Mouse (Mus musculus): Measurements from ENCODE around the gene Oit1.

Oit1 gene

DNA sequence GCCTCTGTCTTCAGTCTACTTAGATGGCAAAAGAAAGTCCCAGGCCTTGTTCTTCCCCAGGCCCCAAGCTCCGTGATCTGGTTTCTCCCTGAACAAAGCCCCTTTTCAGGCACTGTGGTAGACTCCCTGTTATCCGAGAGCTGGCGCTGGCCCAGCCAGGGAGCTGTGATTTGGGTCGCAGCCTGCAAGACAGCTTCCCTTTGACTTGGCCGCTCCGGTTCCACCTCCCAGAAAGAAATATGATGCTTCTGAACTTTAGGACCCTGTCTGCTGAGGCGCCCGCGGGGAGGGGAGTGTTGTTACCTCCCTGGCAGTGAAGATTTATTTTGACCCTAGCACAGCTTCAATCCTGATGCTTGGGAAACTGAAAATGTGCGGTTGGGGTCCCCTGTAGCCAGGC is 42.6 kb downstream of the Oit1 start:
- DNase-seq (ENCODE audit: low read depth, low spot score), result peak; percentile 56

DNA sequence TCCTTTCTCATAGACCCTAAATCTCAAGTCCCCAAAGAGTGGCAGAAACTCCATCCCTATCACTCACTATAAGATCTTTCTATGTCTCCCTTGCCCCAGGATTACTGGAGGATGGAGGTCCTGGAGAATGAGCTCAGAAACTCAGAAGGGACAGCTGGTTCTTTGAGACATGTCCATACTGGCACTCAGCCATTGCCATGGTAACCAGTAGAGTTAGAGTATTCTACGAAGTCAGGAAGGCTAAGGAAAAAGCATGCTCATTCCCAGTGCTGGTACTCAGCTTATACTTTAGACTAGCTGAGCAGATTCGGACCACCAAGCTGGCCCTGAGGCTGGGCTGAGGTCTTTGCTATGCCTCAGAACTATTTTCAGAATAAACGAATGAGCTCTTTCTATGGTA is 44.0 kb downstream of the Oit1 start:
- no peak for DNase-seq (ENCODE audit: low read depth, low spot score)

DNA sequence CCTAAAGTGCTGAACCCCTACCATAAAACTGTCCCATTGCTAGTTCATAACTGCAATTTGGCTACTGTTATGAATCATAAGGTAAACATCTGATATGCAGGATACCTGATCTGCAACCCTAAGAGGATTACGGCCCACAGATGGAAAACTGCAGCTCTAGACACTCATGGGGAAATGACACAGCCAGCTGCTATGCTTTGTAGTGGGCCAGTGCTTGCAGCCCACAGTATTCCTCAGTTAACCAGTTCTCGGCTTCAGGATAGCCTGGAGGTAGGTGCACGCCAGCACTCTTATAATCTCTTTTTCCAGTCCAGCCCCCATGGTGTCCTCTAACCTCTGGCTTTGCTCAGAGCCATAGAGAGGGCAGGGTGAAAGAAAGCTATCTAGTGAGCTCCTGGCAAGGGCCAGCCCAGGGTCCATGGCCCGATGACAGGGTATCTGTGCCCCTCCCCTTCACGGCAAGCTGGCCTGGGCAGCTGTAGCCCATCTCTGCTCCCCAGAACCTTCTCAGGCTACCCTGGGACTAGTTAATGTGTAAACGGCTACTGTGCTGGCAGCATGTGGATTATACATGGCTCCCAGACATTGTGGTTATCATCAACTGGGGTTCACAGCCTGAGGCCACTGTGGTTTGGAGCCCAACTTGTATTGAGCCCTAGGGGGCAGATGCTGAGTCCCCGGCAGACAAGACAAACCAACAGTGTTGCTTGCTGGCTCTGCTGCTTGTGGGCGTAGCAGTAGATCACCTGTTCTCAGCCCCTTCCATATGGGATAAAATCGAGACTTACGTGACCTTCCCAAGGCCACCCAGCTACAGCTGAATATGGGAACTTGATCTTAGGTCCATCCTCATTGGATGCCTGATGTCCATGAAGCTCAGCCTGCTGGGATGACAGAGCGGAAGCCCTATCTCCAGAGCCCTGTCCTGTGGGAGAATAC is 46.0 kb downstream of the Oit1 start:
- no peak for DNase-seq (ENCODE audit: low read depth, low spot score)

DNA sequence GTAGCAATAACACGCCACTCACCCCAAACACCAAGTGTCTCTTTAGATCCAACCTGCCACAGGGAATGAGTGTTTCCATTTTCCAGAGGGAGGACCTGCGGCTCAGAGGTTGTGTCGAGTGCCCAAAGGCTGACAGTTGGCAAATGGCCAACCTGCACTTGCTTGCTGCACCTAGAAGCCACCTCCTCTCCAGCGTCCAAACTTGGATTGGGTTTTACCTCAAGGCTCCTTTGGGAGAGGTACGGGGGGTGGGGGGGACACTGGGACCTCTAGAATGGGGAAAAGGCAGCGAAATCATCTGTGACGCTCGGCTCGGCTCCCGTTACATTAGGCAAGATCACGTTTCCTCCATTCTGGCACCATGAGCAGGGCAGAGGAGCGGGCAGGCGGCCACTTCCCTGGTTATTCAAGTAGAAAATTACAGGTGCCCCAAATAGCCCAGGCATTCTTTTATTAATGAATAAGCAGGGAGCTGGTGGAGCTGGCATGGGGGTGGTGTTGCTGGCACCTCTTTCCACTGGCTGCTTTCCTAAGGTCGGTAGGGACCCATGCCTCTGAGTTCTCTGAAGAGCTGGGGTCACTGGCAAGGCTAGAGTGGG is 47.1 kb downstream of the Oit1 start:
- DNase-seq (ENCODE audit: low read depth, low spot score), result no peak

DNA sequence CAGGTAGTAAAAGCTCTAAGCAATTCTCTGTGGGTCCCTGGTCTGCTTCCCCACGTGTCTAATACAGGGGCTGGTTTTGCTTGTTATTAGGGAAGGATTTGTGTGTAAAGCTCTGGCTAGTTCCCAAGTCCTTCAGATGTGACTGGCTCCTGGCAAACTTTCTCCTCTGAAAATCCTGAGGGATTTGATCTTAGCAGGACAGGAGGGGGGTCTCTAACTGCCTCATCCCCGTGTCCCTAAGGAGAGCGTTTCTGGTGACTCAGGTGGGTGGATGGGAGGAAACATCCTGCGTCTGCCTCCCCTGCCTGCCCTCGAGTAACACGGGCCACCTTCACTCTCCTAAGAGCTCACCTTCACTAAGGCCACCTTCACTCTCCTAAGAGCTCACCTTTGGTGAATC is 48.2 kb downstream of the Oit1 start:
- DNase-seq (ENCODE audit: low read depth, low spot score), result no peak

DNA sequence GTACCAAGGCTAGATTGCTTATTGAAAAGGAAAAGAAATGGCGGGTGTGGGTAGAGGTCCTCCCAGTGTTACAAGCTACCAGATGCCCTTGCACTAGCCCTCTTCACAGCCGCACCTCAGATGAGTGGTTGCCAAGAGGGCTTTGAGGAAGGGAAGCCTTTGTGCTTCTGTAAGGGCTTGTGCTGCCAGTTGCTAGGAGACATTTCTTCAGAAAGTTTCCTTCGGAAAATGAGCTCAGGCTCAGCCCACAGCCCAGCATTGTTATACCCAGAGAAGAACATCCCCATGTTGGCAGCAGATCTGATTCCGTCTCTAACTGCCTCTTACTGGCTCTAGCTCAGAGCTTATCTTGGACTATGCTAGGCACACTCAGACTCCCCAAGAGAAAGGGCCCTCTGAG is 49.0 kb downstream of the Oit1 start:
- DNase-seq (ENCODE audit: low read depth, low spot score), result no peak

DNA sequence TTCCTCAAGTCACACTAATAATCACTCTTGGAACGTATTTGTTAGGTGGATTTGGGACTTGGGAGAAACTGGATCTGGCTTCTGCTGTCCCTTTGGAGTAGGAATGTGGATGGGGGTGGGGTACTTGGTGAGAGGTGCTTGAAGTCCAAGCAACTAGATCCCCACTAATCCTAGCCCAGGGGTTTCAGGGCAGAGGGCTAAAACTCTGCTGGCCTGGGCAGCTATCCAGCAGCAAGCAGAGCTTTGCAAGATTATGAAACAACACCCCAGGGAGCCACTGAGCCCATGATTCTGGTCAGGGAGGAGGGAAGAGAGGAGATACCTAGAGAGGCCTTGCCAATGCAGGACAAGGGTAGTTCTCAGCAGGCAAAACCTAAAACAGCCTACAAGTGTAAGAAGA is 51.2 kb downstream of the Oit1 start:
- no peak for DNase-seq (ENCODE audit: low read depth, low spot score)

DNA sequence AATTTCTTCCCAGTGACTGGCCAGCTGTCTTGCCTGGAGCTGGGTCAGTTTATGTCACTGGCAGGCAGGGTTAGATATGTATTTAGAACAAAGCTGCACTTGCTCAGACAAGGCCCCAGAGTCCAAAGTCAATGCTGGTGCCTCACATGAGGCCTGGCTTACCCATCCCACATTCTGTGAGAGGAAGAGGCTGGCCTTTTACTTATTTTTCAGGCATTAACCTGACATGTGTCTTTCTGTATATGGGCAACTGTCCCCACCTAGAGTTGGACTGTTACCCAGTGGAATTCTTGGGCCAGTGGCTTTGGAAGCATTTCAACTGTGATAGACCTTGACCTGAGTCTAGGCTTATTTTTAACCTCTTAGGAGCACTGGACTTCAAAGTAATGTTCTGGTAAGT is 51.6 kb downstream of the Oit1 start:
- DNase-seq (ENCODE audit: low read depth, low spot score), result no peak

DNA sequence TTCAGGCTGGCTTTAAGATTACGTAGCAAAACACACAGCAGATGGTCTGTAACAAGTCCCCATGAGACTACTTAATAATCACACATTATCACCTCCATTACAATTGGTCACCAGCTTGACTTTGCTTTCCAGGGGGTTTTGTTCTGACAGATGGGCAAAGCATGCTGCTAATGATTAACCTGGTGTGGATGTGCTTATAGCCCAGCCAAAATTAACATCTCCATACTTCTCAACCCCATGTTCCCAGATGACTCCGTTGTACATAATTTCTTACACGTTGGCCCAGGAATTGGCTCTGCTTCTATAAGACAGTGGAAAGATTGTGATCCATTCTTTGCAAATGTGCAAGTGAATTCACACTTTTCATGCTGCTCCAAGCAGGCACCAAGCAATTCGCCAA is 52.8 kb downstream of the Oit1 start:
- DNase-seq (ENCODE audit: low read depth, low spot score), result no peak

DNA sequence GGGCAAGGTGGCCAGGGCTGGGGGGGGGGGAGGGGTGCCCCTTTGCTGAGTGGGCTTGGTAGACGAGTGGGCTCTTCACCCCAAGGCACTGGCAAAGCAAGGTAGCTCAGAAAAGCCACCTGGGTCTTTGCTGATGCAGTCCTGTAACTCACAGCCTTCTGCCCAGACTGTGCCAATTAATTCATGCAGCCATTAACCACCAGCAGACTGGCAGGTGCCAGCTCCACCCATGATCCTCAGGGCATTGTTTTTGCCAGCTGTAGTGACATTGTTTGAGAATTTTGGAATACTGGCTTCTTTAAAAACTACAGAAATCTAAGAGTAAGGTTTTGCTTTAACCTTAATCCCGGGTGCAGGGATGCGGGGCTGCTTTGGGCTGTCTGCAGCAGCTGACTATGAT is 58.0 kb downstream of the Oit1 start:
- DNase-seq (ENCODE audit: low read depth, low spot score), result no peak

DNA sequence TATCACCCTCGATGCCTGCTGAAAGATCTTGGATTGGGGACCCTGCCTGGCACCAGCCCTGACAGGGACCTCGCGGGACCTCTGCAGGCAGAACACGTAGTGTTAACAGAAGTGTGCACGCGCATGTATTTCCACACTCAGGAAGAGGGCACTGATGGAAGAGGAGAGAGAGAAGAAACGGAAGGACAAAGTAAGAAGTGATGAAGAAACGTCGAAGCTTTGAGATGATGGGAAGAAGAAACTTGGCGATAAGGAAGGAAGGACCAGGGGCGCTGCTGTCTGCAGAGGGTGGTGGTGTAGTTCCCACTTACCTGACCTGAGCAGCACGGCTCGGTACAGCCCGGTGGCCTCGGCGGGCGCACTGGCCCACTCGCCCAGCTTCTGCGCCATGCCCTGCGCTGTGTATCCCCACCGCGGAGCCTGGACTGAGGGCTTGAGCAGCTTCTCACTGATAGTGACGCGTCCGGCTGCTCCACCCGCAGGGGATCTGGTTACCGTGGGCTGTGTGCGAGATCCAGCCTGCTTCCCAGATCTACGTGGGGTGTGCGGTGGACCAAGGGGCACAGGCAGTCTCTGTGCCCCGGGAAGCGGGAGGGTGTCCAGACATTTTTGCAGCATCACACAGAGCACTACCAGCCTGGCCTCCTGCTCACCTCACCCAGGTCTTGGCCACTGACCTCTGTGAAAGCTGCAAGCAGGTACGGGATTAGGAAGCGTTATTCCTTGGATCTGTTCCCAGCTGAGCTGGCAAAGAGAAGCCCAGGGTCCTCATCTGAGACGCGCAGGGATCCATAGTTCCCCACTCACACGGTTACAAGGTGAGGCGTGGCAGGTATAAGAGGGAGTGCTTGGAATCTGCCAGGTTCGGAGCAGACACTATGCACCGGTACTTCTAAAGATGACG is 61.1 kb downstream of the Oit1 start, which contains the start of gene Fam107a:
Fam107a (minus strand) TSS at position 830 of the 904 bp plus-strand sequence.
- DNase-seq (ENCODE audit: low read depth, low spot score), result no peak

DNA sequence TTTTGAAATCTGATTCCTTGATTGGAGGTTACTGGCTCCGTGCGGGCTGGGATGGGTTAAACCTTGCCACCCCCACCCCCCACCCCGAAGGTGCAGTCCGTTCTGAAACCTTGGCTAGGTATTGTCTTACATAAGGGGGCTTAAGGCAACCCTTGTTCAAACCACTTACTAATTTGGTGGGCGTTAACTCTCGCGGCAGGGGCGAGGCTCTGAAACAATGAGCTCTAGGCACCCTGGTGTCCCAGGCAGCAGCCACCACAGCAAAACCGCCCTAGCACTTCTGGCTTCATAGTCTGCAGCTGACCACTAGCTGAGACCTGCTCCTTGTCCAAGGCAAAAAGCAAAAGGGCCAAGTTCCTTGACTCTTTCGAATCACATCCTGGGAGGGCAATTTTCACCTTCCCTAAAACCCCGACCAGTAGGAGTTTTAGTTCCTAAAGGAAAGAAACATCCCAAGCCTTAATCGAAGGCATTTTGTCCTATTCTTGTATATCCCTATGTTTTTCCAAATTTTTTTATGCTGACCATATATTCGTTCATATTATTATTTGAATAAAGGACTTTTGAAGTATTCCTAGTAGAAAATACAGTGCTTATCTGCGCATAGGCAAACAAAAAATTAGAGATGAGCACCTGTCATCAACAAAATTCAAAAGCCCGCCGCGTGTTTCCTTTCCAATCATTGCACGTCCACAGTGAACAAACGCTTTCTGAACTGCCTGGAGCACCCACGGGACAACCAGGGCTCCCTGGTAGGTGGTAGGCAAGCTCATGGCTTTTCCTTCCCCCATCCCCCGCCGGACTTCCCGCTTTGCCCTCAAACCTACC is 62.0 kb downstream of the Oit1 start:
- DNase-seq (ENCODE audit: low read depth, low spot score), result no peak

DNA sequence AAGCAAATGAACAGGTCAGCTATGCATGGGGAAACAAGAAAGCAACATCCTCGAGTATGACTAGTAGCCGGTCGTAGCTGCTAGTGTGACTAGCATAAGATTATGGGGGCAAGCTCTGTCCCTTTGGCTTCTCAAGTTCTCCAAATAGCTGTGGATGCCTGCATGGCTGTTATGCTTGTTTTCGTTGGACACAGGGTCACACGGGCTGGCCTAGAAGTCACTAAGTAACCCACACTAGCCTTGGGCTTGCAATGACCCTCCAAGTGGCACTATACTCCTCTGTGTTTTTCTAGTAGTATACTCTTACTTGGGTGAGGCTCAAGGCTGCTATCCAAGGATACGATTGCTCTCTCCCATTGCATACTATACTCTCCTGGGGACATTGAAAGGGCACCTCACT is 63.4 kb downstream of the Oit1 start:
- no peak for DNase-seq (ENCODE audit: low read depth, low spot score)

DNA sequence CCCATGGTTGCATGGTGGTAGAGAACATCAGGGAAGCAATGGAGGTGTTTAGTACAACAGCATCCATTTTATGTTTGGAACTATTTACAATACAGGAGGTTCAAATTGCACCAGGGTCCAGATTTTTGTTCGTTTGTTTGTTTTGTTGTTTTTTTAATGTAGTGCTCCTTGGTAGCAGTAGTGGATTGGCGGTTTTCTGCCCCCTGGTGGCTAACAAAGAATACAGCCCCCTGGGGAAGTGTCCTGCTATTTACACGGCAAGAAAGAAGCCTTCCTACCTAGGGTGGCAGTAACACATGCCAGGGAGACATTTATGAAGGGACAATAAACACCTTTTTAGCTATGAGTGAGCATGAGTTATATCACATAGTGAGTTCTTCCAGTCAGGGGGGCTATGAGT is 64.0 kb downstream of the Oit1 start:
- no peak for DNase-seq (ENCODE audit: low read depth, low spot score)

DNA sequence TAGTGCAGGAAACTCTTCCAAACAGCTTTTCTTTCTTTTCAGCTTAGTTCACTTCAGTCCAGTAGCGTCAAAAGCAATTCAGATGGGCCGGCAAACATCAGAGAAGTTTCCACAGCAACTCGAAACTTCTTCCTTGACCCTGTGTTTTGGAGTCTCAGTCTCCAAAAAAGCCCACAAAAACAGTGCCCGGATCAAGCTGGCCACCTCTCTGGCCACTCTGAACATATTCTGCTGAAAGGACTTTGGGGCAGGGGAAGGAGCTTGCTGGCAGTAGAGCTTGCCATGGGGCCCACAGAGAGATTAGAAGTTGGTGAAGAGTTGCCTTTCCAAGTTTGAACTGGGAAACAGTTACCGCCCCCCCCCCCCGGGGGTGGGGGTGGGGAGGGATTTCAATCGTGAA is 64.7 kb downstream of the Oit1 start:
- no peak for DNase-seq (ENCODE audit: low read depth, low spot score)

DNA sequence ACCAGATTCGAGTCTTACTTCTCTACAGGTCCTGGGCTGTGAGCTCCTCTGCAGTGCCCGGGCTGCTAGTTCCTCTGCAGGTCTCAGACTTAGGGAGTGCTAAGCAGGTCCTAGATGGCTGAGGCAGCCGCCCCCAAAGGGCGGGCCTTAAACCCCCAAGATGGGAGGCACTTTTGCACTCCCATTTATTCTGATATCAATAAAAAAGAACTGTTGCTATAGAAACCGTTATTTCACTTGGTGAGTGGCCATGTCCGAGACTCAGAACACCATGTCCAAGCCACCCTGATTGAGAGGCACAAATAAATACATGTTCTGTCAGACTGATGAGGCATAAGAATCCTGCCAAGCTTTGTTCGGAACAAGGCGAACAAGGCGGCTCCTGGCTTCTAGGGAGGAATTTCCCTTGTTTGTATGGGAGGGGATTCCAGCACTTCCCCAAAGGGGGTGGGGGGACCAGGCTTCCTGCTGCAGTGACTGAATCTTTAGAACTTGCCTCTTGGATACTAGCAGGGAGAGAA is 68.9 kb downstream of the Oit1 start:
- no peak for DNase-seq (ENCODE audit: low read depth, low spot score)

DNA sequence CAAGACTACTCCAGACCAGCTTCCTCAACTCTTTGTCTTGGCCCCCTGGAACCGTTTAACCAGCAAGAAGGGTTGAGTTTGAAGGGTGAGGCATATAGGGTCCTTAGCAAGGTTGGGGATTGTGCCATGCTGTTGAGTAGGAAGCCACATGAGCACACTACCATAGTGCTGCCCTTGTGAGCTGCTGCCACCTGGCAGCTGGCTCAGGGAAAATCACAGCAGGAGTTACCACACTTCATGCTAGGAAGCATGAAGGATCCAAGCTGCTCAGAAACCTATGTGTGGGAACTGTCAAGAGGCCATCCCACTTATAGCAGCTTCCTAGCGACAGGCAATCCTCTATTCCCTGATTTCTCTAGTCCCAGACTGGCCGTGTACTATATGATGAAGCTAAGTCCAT is 69.9 kb downstream of the Oit1 start:
- DNase-seq (ENCODE audit: low read depth, low spot score), result no peak

DNA sequence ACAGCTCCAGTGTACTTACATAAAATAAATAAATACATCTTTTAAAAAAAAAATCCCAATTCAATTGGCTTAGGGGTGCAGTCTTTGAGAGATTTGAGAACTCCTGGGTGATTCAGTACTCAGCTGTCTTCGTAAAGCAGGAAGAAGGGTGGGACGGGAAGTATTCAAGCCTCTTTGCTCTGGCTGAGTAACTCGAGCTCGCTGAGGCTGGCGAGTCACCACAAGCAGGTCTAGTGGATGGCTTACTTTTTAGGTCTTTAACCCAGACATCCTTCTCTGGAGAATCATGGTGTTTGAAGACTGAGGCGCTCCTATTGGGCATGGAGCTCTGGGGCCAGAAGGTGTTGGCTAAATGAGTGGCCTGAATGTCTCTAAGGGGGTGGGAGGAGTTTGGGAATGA is 71.7 kb downstream of the Oit1 start:
- DNase-seq (ENCODE audit: low read depth, low spot score), result no peak

DNA sequence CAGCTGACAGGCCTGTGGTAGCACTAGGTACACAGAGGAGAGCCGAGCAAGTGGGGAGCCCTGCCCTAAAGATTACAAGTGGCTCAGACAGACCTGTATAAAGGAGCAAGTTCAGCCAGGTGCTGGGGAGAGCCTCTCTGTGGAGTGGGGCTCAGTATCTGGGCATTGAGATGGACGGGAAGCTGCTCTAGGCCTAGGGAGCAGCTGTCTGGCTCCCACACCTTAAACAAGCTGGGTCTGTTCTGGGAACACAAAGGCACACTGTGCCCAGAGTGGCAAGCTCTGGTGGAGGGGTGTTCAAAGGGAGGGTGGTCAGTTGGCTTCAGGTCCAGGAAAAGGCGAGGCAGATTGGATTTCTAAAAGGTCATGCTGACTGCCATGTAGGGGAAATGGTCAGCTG is 73.5 kb downstream of the Oit1 start:
- no peak for DNase-seq (ENCODE audit: low read depth, low spot score)

DNA sequence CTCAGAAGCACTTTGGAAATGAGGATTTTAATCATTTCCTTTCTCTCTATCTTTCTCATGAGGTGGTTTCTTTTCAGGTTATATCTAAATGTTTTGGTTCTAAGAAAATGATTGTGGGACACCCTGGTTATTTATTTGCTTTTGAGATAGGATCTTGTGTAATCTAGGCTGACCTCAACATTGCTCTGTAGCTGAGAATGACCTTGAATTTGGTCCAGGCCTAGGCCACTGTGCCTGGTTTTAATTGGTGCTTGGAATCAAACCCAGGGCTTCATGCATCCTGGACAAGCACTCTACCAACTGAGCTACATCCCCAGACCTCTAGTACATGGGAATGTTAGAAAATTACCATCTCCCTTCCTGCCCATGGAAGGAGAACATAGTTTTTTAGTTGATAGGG is 74.5 kb downstream of the Oit1 start:
- DNase-seq (ENCODE audit: low read depth, low spot score), result no peak

DNA sequence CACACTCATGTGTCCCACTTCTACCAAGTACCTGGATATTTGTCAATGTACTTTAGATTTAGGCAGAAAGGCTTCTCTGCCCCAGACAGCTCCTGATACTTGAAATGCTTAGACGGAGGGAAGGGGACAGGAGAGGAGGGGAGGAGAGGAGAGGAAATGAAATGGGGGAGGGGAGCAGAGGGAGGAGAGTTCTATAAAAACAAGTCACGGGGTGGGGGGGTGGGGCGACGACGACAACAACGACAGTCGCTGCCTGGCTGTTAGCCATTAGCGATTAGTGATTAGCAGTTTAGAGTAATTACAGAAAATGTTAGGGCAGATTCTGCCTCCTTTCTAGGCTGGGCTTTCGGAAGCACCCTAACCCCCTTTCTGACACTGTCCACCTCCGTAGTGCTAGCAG is 75.9 kb downstream of the Oit1 start:
- no peak for DNase-seq (ENCODE audit: low read depth, low spot score)

All from embryo, embryonic 11.5 days (tissue).